Mouse (Mus musculus) small intestine, adult 2 months (tissue): ENCODE results near the gene Acaca.

Source experiments
- CTCF ChIP-seq: fragments of 200-500 bp; IDR thresholded peaks from 2 replicates; pipeline ENCODE4 v1.5.1; 2012; ENCODE audit warnings: low read depth, mild to moderate bottlenecking, control low read depth, inconsistent platforms, low read length, moderate library complexity, mixed read lengths; ENCODE audit not compliant: insufficient replicate concordance, insufficient read length; ENCODE audit errors: extremely low read depth
- POLR2A ChIP-seq: fragments of 200-500 bp; IDR thresholded peaks from 2 replicates; pipeline ENCODE4 v1.6.1; 2012; ENCODE audit warnings: low read depth, mild to moderate bottlenecking, control low read depth, inconsistent platforms, low read length, moderate library complexity

- no peak for TF ChIP-seq POLR2A
- TF ChIP-seq CTCF = no peak
These were observed 297.1 kb downstream of the Acaca start for GRCm38 (mm10) chr11:84426633-84426998.
